Mouse (Mus musculus): ENCODE measurements around the gene Ppp1r9b. TPM values are rescaled to one million over a fixed set of nuclear protein-coding genes. Genes with fewer than 3 reads are reported as not detected.

Ppp1r9b gene
- total RNA-seq, 2 experiments from 2014 or later = 16.1 to 24.5 TPM

DNA sequence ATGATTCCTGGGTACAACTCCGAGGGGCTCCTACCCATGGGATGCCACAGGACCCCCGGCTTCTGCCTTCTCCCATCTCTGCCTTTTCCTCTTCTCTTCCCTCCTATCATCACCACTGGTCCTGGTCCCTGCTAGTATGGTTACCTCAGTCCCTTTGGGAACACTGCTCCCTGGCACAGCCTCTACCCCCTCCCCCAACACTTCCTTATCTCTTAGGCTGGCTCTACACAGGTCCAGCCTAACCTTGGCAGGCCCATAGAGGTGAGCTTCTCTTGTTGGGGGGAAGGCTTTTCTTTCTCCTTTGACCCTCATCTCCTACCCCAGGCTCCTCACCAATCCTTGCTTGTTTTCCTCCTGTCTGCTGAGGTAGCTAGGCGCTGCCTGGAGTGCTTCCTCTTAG lies 24.6 kb downstream of the Ppp1r9b start:
- DNase-seq (ENCODE audit: low spot score) = no peak

DNA sequence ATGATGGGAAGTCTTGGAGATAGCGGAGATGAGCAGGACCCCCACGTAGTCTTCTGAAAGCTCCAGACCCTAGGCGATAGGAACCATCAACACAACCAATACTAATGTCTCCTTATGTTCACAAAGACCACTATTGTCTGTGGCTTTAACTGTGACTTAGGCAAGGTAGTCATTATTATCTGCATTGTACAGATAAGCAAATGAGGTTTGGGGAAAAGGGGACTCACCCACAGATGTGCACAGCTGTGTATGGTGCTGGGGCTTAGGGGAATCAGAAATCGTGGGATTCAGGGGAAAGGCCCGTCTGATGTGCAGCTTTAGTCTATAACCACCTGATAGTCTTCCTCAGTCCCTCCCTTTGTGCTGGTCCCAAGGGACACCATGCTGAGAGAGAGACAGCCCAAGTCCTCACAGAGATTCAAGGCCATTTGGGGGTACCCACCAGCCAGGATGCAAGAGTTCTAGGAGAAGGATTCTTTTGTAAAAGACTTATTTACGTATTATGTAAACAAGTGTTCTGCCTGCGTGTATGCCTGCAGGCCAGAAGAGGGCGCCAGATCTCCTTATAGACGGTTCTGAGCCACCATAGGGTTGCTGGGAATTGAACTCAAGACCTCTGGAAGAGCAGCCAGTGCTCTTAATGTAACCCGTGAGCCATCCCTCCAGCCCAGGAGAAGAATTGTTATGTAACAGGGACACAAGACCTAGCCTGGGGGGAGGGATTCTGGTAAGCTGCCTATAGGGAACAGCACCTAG lies 31.6 kb downstream of the Ppp1r9b start:
- DNase-seq (ENCODE audit: low spot score) = no peak

DNA sequence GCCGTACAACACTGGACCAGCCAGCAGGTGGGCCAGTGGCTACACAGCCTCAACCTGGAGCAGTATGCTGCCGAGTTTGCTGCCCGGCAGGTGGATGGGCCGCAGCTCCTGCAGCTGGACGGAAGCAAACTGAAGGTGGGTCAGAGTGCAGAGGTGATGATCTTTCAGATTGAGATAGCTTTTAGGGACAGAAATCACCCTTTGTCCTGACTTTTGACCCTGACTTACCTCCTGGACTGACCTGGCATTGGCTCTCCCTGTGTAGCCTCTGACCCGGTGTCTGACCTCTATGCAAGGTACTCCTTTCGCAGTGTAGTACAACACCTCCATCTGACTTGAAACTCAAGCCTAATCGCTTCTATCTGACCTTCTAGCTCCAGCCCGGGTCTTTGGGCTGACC lies 32.6 kb downstream of the Ppp1r9b start:
- no peak for DNase-seq (ENCODE audit: low spot score)

DNA sequence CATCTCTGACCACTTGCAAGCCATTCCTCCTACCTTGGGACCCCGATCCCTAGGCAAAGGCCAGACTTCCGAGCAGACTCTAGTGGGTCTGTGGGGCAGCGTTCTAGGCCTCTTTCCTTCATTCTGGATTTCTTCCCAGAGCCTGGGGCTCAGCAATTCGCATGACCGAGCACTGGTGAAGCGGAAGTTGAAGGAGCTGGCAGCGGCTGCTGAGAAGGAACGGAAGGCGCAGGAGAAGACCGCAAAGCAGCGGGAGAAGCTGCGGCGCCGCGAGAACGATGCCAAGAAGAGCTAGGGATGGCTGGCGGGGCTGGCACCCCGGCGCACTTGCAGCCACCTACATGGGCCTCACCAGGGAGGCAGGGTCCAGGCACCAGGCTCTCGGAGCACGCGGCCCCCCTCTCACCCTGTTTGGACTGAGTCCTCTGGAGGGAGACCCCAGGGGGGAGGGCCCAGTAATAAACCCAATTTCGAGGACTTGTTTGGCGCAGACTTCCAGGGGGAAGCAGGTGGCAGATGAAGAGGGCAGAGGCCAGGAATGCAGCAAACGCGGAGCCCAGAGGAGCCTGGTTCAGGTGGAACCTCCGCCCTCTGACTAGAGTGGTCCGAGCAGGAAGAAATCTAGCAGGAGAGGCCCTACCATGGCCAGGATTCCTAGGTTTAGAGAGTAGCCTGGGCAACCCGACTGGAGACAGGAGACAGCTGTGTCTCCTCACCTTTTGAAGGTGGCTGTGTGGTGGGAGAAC lies 33.8 kb downstream of the Ppp1r9b start:
- no peak for DNase-seq (ENCODE audit: low spot score)

DNA sequence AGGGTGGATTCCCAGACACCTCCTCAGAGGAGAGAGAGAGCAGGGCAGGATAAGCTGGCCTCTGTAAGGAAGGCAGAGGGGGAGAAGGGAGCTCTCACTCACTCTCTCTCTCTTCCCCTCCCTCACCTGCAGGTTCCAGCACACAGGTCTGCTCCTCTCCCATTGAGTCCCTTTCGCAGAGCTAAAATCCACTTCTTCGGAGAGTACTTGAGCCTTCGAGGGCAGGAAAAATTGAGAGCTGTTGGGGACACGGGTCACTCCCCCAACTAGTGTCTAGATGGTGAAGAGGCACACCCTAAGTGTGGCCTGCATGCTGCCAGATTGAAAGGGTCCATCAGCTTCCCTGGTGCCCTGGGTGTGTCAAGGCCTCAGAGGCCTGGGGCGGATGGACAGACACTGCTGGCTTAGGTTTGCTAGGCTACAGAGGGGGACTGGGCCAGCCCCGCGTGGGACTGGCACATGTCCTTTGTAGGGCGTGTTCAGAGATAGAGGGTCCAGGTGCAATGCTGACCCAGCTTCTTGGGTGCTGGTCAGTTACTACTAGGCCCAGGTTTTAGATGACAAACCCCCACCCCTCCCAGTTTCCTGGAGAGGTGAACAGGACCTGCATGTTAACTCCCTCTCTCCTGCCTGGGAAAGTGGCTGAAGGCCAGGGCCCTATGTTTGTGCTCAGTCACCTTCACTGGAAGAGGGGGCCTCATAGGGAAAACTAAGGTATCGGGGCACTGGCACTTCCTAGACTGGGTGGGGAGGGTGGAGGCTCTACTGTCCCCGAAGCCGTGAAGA lies 34.6 kb downstream of the Ppp1r9b start:
- DNase-seq (ENCODE audit: low spot score) = no peak

DNA sequence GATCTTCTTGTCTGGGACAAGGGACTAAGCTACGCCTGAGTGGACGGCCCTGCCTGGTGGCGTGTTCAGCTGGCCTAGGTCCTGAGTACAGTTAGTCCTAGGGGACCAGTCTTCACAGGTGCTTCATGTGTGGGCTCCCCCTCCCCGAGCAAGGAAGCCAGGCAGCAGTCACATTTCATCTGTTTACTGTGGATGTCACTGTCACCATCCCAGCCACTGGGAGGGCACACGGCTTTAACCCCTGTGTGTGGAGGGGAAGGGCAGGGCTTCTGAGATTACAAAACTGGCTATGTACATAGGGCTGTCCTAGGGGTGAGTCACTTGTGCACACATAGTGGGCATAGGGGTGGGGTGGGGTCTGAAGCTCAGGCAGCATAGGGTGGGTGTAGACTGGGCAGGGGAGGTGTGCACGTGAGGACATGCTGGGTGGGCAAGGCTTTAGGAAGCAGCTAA lies 35.3 kb downstream of the Ppp1r9b start:
- DNase-seq (ENCODE audit: low spot score) = no peak

DNA sequence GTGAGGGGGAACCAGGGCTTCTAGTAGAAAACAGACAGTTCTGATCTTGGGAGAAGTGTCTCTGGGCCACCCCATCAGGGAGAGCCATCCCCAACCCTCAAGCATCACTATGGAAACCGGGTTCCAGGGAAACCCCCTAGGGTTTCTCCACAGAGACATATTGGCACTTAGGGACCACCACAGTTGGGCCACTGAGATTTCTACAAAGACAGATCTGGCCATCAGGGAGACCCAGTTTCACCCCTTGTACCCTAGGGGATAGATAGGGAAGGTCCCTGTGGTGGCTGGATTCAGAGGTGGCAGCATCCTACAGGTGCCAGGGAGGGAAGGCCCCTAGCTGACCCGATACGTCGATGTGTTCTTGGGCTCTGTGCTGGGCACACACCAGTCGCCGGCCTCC lies 36.0 kb downstream of the Ppp1r9b start:
- DNase-seq (ENCODE audit: low spot score) = no peak

DNA sequence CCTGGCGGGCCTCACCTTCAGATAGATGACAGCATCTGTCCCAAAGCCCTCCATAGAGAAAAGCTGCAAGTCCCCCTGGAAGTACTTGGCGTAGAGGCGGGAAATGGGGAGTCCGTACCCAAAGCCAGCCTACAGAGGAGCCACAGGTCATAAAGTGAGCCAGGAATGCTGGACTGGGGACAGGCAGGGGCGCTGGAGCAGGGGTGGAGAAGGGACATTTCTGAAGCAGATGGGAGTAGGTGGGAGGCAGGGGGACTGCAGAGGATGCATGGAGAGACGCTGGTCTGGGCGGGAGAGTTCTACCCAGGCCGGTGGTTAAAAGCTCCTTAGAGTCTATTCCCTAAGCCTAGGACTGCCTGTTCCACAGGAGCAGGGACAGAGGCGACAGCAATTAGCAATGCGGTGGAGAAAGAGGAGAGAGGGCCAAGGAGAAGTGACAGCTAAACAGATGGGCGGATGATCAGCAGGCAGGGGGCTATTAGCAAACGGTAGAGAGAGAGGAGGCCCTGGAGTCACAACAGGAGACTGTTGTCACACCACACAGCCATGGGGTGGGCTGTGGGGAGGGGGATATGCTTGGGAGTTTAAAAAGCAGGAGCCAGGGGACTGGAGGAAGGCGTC lies 37.1 kb downstream of the Ppp1r9b start:
- no peak for DNase-seq (ENCODE audit: low spot score)

DNA sequence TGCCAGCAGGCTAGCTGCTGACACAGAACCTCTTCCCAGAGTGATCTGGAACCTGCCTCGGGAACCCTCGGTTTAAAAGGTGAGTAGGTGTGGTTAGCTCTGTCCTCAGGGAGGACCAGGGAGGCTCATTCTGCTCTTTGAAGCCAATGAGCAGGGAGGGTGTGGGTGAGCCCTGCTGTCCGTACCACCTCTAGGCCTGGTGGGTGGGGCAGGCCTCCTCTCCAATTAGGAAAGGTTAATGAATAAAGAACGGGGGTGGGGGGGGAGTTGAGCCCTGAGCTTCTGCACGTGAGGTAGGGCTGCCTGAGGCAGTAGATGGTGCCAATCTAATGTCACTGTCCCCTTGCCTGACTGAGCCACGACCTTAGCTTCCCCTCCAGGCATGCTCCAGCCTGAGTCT lies 42.1 kb downstream of the Ppp1r9b start:
- DNase-seq (ENCODE audit: low spot score) = no peak

DNA sequence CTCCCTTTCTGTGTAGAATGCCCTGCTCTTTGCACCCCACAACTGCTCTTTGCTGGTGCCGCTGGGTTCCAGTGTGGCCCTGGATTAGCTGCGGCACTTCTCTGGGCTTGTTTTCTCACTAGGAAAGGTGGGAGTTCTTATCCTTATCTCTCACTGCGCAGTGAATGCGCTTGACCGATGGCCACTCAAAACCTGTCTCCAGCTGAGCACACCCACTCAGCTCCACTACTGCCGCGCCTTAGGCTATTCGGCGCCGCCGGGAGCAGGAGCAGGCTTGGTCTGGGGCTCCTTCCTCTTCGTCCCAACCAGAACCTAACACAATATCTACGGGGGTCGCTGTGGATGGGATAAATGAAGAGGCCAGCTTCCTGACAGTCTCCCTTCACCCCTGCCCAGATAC lies 42.8 kb downstream of the Ppp1r9b start:
- no peak for DNase-seq (ENCODE audit: low spot score)

DNA sequence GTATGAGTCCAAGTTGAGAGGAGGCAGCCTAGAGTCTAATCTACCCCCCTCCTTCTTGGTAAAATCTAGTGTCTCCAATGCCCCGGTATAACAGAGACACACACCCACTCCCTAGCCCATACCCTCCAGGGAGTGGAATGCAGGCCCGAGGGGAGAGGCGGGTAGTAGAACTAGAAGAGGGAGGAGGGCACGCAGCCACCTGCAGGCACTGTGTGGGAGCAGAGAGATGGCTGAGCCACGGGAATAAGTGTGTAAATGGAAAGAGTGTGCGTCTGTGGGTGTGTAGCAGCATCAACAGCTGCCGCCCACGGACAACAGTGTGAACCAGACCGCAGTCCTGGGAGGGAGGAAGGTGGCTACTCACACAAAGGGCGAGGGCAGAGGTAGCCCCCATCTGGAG lies 44.1 kb downstream of the Ppp1r9b start:
- no peak for DNase-seq (ENCODE audit: low spot score)

DNA sequence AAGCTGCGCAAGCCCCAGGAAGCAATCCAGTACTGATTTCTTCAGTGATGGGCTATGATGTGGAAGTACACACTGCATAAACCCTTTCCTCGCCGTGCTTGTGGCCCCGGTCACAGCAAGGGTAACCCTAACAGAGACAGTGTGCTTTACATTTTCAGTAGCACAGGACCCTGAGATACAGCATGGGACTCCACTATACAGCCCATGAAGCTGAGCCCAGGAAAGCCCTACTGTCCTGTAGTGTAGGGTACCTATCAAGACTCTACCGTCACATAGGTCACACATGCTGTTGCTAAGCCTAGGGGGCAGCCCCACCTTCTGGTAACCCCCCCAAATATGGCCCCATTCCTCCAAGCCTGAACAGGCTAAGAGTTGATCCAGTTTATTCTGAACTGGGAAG lies 45.7 kb downstream of the Ppp1r9b start:
- no peak for DNase-seq (ENCODE audit: low spot score)

DNA sequence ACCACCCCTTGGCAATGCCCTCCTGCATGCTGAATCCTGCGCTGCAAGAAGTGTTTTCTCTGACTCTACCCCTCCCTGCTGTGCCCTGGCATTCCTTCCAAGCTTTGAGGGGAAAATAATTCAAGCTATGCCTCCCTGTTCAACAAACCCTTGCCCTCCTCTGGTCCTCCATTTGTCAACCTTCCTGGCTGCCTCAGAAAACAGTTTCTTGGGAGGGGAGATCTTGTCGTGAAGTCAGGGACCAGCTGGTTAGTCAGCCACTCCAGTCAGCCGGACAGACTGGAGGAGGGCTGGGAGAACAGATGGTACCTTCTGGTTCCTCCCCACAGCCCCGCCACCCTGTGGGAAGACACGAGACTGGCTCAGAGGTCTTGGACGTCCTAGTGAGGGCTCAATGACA lies 46.5 kb downstream of the Ppp1r9b start:
- no peak for DNase-seq (ENCODE audit: low spot score)

DNA sequence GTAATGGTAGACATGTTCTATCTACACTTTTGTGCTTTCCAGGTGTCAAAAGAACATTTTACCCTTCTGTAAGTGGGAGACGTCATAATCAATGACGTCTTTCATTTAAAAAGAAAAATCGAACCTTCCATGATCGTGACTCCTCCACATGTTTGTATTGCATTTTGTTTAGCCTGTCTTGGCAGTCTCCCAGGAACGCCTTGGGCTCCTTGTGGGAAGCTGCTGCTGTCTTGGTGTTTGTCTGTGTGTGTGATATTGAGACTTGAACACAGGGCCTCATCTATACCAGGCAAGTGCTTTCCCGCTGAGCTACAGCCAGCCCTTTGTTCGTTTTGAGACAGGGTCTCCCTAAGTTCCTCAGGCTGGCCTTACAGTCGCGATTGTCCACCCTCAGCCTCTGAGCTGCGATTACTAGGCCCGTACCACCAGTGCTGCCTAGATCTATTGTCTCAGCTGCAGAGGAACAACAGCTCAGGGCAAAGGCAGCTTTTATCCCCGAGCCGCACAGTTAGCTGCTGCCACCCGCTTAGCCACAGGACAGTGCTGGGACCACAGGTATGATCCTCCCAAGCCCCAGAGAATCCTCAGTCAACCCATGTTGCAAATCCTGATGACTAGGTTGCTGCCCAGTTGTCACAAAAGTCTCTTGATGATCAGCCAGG lies 47.5 kb downstream of the Ppp1r9b start:
- no peak for DNase-seq (ENCODE audit: low spot score)

DNA sequence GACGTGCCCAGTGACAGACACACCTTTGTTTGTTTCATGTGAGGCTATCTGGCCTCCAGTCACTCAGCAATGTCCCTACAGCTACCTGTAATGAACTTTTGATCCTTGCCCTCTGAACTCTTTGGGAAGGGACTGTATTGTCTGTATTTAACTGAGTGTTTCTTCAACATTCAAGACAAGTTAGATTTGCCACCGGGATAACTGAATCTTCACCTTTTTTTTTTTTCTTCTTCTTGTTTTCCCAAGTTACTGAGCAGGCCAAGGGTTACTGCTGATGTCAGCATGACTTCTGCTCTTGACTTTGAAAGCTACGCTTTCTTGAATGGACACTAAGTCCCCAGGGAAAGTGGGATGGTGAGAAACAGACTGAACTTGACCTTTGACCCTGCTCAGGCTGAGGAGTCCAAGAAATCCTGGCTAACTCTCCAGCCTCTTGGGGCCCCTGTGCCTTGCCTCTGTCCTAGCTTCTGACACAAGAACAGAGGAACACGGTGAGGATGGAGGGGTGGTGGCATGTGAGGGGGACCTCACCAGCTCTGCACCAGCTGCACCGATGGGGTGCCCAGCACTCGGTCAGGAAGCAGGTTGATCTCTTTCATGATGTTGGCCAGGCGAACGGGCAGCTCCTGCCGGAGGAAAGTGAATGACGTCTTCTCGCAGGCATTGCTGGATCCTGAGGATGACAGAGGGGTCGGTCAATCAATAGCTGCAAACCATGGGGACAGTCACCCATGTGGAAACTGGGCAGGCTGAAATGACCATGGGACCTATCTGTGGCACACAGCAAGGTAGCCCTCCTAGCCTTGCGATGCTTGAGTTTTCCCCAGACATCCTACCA lies 48.2 kb downstream of the Ppp1r9b start:
- peak; percentile 43 for DNase-seq (ENCODE audit: low spot score)

DNA sequence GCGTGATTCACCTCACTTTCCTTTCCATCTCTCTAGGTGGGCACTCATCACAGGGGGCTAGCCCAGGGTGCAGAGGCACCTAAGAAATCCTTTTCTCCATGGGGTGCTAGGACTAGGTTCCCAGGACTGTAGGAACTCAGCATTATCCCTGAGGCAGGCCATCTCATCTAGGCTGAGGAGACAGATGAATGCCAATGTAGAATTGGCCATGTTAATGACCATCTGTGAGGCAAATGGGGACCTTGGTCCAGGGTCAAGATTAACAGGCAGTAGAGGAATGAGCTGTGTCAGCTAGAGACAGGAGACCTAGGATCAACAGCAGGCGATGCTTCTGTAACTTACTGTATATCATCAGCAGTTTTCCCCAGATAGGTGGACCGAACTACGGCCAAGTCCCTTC lies 48.9 kb downstream of the Ppp1r9b start:
- DNase-seq (ENCODE audit: low spot score) = no peak

DNA sequence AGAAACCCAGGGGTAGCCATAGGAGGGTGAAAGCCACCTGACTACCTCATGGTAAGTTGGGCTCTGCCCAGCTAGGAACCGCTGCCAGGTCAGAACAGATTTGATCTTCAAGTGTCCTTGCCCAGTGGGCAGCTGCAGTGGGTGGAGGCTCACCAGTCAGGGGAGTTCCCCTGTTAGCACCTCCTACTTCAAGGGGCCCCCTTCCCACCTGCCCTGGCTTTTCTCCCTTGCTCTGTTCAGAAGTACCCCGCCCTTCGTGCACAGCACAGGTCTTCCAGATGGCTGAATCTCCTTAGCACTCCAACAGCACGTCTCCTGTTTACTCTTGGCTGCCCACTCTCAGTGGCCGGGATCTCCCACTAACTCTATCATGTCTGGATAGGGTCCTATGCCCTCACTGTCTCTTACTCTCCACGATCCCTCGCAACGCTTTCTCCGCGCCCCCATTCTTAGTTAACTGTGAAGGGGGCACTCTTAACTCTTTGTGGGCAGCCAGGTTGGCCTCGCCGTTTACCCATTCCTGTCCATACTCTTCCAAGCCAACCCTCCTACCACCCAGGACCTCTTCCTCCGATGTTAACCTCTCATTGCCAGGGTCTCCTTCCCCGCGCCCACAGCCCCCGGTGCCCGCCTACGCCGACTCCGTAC lies 49.8 kb downstream of the Ppp1r9b start:
- peak; percentile 92 for DNase-seq (ENCODE audit: low spot score)

DNA sequence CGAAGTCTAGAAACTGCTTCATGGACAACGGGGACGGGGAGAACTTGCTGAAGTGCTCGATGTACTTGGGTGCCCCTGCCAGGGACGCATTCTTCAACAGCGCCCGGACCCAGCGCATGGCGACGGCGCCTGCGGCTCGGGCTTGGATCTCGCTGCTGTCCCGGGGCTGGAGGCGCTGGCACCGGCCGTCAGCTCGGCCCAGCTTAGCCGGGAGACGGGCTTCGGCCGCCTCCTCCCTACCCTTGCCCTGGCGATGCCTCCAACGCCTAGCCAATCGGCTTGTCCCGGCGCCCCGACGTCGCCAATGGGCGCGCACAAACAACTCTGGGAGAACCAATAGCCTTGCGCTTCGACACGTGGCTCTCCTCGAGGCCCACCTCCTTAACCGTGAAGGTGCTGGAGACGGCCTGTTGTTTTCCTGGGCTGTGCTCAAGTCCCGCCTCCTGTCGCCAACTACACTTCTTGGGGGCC lies 50.3 kb downstream of the Ppp1r9b start, which contains the start of gene Pdk2:
Gene Pdk2, minus strand, starts transcription at position 216 of the 471 bp plus-strand sequence.
- DNase-seq (ENCODE audit: low spot score) = peak; percentile 96

DNA sequence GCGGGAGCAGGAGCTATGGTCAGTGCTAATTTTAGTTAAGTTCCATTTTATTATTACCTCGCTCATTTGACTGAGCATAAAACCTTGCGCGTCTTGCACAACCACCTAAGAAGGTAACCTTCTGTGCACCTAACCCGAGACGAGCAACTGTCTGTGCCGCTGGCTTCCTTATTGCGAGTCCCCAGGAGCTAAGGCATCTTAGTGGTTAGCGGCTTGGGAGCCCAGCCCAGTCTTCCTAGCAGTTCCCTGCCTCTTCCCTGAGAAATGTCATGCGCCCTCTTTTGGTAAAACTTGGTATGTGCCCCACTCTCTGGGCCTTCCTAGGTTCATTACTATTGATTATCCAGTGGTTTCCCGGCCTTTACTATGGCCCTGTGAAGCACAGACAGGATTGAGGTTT lies 51.3 kb downstream of the Ppp1r9b start:
- DNase-seq (ENCODE audit: low spot score) = peak; percentile 91

DNA sequence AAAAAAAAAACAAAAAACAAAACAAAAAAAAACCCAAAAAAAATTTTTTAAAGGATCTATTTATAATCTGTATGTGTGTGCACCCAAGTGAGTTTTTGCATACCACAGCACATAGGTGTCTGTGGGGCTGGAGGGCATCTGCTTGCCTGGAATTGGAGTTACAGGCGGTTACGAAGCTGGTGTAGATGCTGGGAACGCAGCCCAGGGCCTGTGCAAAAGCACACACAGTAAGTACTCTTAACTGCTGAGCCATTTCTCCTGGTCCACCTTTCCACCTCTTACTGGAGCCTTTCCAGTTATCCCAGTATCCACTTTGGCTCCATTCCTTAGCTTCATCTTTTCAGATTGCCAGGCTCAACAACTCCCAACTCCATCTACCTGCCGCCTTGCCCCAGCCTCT lies 52.2 kb downstream of the Ppp1r9b start:
- no peak for DNase-seq (ENCODE audit: low spot score)
